Comparison of ENCODE assay signal across 19 mouse cellular contexts in the genomic region with DNA sequence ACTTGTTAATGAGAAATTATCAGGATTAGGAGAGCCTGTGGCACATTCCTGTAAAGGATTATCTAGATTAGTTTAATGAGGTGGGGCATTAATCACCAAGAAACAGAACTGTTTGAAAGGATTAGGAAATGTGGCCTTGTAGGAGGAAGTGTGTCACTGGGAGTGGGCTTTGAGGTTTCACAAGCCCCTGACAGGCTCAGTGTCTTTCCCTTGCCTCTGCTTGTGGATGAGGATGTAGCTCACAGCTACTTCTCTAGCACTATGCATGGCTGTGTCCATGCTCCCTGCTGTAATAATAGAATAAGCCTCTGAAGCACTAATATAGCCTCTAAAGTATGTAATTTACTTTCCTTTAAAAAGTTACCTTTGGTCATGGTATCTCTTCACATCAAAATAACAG.
"Had no signal": no experiment of that assay in that cellular context is flagged by ENCODE, and none has a peak within 500 bp of the region (broad histone marks: within the 10 kb centered on the region; RNA-seq: fewer than 3 reads in every experiment).

No protein-coding gene starts in this region.

- ATAC-seq: midbrain, embryonic 16.5 days had no signal

- H3K27ac ChIP-seq: liver, embryonic 14.5 days; midbrain, embryonic 10.5 days; midbrain, embryonic 12.5 days; neural tube, embryonic 13.5 days; neural tube, embryonic 15.5 days had no signal

- DNase-seq: lung, adult 18-20 months; lung, embryonic 14.5 days; lung, postnatal 10 days; lung, postnatal 4 days; midbrain, embryonic 14.5 days; right cerebral cortex, adult 18-20 months; right cerebral cortex, postnatal 25 days; right cerebral cortex, postnatal 4 days; spleen, adult 18-20 months; thymus, adult 18-20 months; thymus, postnatal 14 days; thymus, postnatal 36 days had no signal

- H3K4me3 ChIP-seq: midbrain, embryonic 10.5 days; midbrain, embryonic 12.5 days; myocyte; neural tube, embryonic 13.5 days; neural tube, embryonic 15.5 days had no signal

- H3K9me3 ChIP-seq: midbrain, embryonic 10.5 days; midbrain, embryonic 12.5 days; neural tube, embryonic 13.5 days; neural tube, embryonic 15.5 days had no signal

- H3K9ac ChIP-seq: liver, embryonic 14.5 days; lung, embryonic 14.5 days; midbrain, embryonic 12.5 days; neural tube, embryonic 13.5 days; neural tube, embryonic 15.5 days had no signal

- H3K4me2 ChIP-seq: lung, embryonic 14.5 days; midbrain, embryonic 12.5 days; neural tube, embryonic 13.5 days; neural tube, embryonic 15.5 days had no signal

- H3K4me1 ChIP-seq: midbrain, embryonic 10.5 days; midbrain, embryonic 12.5 days; neural tube, embryonic 13.5 days; neural tube, embryonic 15.5 days had no signal

- H3K27me3 ChIP-seq: midbrain, embryonic 12.5 days; neural tube, embryonic 13.5 days; neural tube, embryonic 15.5 days had no signal
